Mouse (Mus musculus): ENCODE results near the gene Cdkl4. TPM values are rescaled to one million over a fixed set of nuclear protein-coding genes. Genes with fewer than 3 reads are reported as not detected.

The Cdkl4 gene
- polyA plus RNA-seq (2015; fragmentation: Nextera tagmentation; extraction: Ambion mirVana) = 4.7 and 5.9 TPM in 2 replicates

DNA sequence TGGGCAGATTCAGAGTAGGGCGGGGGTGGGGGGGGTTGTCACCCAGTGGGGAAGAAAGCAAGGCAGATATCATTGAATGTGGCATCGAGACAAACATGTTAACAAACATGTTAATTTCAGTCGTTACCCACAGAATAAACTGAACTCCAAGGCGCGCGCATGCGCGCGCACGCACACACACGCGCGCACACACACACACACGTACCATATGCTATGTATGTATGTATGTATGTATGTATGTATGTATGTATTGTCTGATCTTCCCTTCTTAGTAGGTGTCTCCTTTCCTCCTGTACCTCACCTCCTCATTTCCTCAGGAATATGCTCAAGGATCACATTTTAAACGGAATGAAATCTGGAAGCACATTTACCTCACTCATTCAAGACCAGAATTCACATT lies at the start of gene Cdkl4:
Gene Cdkl4 (minus strand): TSS at position 175 of the 400 bp plus-strand sequence.
- Histone ChIP-seq H3K9ac (peak within 1 kb of the TSS; percentile 75), H3K4me3 (peak within 1 kb of the TSS; percentile 46), H3K4me1 (replicated peaks) (peaks cover 15% of the 10 kb centered on the region), H3K9me3 (no peaks in the 10 kb centered on the region), H3K27ac (replicated peaks) (peak within 1 kb of the TSS; percentile 70; the same call in 1 of the 2 replicates), H3K36me3 (peaks cover 20% of the 10 kb centered on the region), H3K27me3 (no peaks in the 10 kb centered on the region), H3K4me2 (peak within 1 kb of the TSS; percentile 88)
- 72% methylated on average over 15 of the region's 15 CpGs for WGBS
- peak; percentile 51; the same call in 1 of the 2 replicates for ATAC-seq (ENCODE audit: low read depth)

DNA sequence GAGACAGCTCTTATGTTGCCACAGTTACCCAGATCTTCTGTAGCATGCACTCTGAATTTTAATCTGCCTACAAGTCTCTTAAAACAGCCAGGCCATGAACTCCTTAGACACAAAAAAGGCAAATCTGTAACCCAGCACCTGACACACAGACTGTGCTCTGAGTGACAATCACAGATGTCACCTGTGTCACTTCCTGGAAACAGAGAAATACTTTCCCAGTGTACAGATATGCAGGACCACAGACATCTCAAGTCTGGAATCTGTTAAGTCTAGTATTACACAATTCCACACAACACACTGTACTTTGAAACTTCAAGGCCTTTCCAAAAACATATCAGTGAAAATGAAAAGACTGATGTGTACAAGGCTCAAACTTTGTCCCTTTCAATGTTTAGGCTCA lies 47.4 kb upstream of the Cdkl4 start:
- H3K4me2 ChIP-seq = no peak overlapping the region
- H3K36me3 ChIP-seq = 0 out of 2 replicates have a peak, but pooled peaks cover 17% of the 10 kb centered on the region
- H3K9ac ChIP-seq = no peak overlapping the region
- H3K9me3 ChIP-seq = no peaks in the 10 kb centered on the region
- H3K4me3 ChIP-seq = no peak overlapping the region
- no peaks in the 10 kb centered on the region for H3K4me1 ChIP-seq (replicated peaks)
- H3K27me3 ChIP-seq = no peaks in the 10 kb centered on the region
- ATAC-seq (ENCODE audit: low read depth) = no peak
- no peak overlapping the region for H3K27ac ChIP-seq (replicated peaks)

DNA sequence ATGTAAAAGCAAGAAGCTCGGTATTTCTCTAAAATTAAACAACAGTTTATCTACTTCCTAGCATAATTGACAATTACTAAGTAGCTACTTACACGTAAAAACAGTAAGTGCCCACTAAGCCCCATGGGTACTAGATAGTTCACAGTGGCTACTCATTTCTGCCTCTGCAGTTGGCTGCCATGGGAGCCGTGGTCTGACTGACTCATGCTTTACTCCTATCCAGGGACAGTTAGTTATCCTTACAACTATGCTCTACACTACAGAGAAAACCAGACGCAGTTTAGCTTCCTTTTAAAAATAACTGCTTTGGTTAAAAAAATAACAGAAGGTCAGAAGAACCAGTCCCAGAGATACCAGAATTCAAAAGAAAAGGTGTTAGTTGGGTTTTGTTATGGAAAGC lies 44.1 kb upstream of the Cdkl4 start:
- Histone ChIP-seq H3K4me3 (no peak overlapping the region), H3K9ac (no peak overlapping the region), H3K27ac (replicated peaks) (no peak overlapping the region), H3K4me1 (replicated peaks) (0 out of 2 replicates have a peak, but pooled peaks cover 4% of the 10 kb centered on the region), H3K36me3 (peaks cover 19% of the 10 kb centered on the region), H3K4me2 (no peak overlapping the region), H3K27me3 (no peaks in the 10 kb centered on the region), H3K9me3 (no peaks in the 10 kb centered on the region)
- WGBS = 84% methylated on average over 4 of the region's 4 CpGs
- no peak for ATAC-seq (ENCODE audit: low read depth)

DNA sequence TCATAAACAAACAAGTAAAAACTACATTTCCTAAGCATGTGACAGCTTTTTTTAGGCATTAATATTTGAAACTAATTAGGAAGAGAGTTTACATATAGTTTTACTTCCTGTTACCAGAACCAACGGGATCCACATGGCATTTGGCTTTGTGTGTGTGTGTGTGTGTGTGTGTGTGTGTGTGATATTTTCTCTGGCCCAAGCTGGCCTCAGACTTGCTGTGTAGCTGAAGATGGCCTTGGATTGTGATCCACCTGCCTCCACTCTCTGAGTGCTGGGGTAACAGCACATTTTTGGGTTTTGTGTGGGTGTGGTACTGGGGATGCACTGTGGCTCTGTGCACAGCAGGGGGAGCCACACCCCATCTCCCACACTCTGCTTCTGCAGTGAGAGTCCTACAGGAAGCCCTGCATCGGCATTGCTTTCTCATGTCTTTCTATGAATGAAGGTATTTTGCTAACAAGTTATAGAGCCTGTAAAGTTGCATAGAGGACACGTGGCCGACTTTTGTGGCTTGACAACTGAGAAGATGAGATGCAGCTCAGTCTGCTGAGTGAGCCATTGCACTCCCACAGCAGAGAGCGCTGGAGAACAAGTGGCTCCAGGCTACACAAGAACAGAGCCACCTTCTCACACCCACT lies 43.3 kb upstream of the Cdkl4 start:
- Histone ChIP-seq H3K27ac (replicated peaks) (no peak overlapping the region), H3K27me3 (no peaks in the 10 kb centered on the region), H3K4me1 (replicated peaks) (0 out of 2 replicates have a peak, but pooled peaks cover 4% of the 10 kb centered on the region), H3K9ac (no peak overlapping the region), H3K4me3 (no peak overlapping the region), H3K36me3 (peaks cover 21% of the 10 kb centered on the region), H3K4me2 (no peak overlapping the region), H3K9me3 (no peaks in the 10 kb centered on the region)
- WGBS = 65% methylated on average over 5 of the region's 5 CpGs
- ATAC-seq (ENCODE audit: low read depth) = peak; percentile 57

DNA sequence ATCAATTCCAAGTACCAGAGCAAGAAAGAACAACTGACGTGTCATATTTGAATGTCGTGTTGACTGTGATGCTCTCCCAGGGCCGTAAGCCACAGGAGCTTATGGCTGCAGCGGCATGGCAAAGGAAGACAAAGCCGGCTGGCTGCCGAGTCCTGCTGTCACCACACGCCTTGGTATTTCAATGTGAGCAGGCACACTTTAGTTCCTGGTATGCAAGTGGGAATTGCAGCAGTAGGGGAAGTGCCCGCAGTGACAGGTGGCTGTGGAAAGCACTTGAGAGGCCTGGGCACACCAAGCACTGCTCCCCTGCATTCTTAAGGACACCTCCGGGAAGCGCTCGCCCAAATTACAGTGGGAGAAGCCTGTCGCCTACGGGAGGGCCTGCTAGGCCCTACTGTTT lies 41.9 kb upstream of the Cdkl4 start:
- WGBS = 83% methylated on average over 13 of the region's 13 CpGs

GRCm38 (mm10) chr17:80618890-80619289 lies 41.3 kb upstream of the Cdkl4 start:
- H3K4me3 ChIP-seq = no peak overlapping the region
- H3K4me1 ChIP-seq (replicated peaks) = 0 out of 2 replicates have a peak, but pooled peaks cover 4% of the 10 kb centered on the region
- no peaks in the 10 kb centered on the region for H3K27me3 ChIP-seq
- H3K9me3 ChIP-seq = no peaks in the 10 kb centered on the region
- peaks cover 39% of the 10 kb centered on the region for H3K36me3 ChIP-seq
- no peak overlapping the region for H3K4me2 ChIP-seq
- no peak for ATAC-seq (ENCODE audit: low read depth)
- 0 out of 2 replicates have a peak overlapping the region, but pooled peaks have one; percentile 4 for H3K27ac ChIP-seq (replicated peaks)
- WGBS = 72% methylated on average over 5 of the region's 5 CpGs
- H3K9ac ChIP-seq = no peak overlapping the region

More for the DNA sequence above, 41.9 kb upstream of the Cdkl4 start:
- no peak overlapping the region for H3K9ac ChIP-seq
- H3K4me1 ChIP-seq (replicated peaks) = 0 out of 2 replicates have a peak, but pooled peaks cover 4% of the 10 kb centered on the region
- H3K27me3 ChIP-seq = no peaks in the 10 kb centered on the region
- ATAC-seq (ENCODE audit: low read depth) = peak; percentile 55; the same call in 1 of the 2 replicates
- peaks cover 35% of the 10 kb centered on the region for H3K36me3 ChIP-seq
- no peak overlapping the region for H3K27ac ChIP-seq (replicated peaks)
- no peak overlapping the region for H3K4me2 ChIP-seq
- H3K9me3 ChIP-seq = no peaks in the 10 kb centered on the region
- no peak overlapping the region for H3K4me3 ChIP-seq

DNA sequence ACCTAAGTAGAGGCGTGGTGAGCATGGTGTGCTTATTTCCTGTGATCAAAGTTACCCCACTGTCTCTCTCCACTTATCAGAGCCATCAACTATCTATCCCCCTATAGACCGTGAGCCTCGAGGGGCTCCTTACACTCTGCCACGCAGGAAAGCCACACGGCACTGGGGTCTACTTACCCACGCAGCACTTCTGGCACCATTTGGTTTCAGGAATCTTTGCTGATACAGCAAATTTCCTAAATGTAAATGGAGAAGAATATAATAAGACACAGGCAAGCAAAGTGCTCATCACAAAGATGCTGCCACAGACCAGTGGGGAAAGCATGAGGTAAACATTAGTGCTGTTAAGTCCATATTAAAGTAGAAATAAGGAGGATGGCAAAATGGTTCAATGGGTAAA lies 26.2 kb upstream of the Cdkl4 start:
- H3K4me2 ChIP-seq = no peak overlapping the region
- WGBS = 92% methylated on average over 6 of the region's 6 CpGs
- H3K4me1 ChIP-seq (replicated peaks) = no peaks in the 10 kb centered on the region; the same call in 1 of the 2 replicates
- no peaks in the 10 kb centered on the region for H3K27me3 ChIP-seq
- H3K9ac ChIP-seq = no peak overlapping the region
- peaks cover 10% of the 10 kb centered on the region for H3K9me3 ChIP-seq
- peaks cover 87% of the 10 kb centered on the region for H3K36me3 ChIP-seq
- H3K4me3 ChIP-seq = no peak overlapping the region
- no peak for ATAC-seq (ENCODE audit: low read depth)
- H3K27ac ChIP-seq (replicated peaks) = no peak overlapping the region

- no peak for ATAC-seq (ENCODE audit: low read depth)
- peaks cover 84% of the 10 kb centered on the region for H3K36me3 ChIP-seq
- WGBS = 93% methylated on average over 19 of the region's 19 CpGs
Measured at GRCm38 (mm10) chr17:80603079-80603625, 25.5 kb upstream of the Cdkl4 start.

DNA sequence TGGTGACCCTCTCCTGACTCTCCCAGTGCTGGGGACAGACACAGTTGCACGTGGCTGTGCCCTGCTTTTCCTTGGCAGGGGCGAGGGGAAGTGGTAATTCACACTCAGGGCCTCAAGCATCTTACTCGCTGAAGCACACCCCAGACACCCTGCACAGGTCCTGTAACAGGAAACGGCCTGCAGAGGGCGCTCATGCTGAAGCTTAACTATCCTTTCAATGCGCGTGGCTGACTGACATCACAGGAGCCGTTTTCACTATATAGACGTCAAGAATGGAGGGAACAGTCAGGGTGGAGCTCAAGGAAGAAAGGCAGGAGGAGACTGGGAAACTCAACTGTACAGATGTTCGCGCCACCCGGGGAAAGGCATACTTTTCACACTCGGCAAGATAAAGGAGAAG lies 23.8 kb upstream of the Cdkl4 start:
- Histone ChIP-seq H3K27me3 (no peaks in the 10 kb centered on the region), H3K4me3 (no peak overlapping the region), H3K4me2 (no peak overlapping the region), H3K36me3 (peaks cover 86% of the 10 kb centered on the region), H3K27ac (replicated peaks) (no peak overlapping the region), H3K4me1 (replicated peaks) (no peaks in the 10 kb centered on the region; the same call in 1 of the 2 replicates), H3K9ac (no peak overlapping the region), H3K9me3 (peaks cover 6% of the 10 kb centered on the region; the same call in 1 of the 2 replicates)
- ATAC-seq (ENCODE audit: low read depth) = 0 out of 2 replicates have a peak, but pooled peaks have one; percentile 36
- WGBS = 61% methylated on average over 13 of the region's 13 CpGs

More at GRCm38 (mm10) chr17:80603079-80603625, 25.5 kb upstream of the Cdkl4 start:
- H3K27ac ChIP-seq (replicated peaks) = no peak overlapping the region
- H3K4me3 ChIP-seq = no peak overlapping the region
- H3K9me3 ChIP-seq = peaks cover 6% of the 10 kb centered on the region; the same call in 1 of the 2 replicates
- H3K4me2 ChIP-seq = no peak overlapping the region
- no peaks in the 10 kb centered on the region; the same call in 1 of the 2 replicates for H3K4me1 ChIP-seq (replicated peaks)
- no peaks in the 10 kb centered on the region for H3K27me3 ChIP-seq
- H3K9ac ChIP-seq = no peak overlapping the region

DNA sequence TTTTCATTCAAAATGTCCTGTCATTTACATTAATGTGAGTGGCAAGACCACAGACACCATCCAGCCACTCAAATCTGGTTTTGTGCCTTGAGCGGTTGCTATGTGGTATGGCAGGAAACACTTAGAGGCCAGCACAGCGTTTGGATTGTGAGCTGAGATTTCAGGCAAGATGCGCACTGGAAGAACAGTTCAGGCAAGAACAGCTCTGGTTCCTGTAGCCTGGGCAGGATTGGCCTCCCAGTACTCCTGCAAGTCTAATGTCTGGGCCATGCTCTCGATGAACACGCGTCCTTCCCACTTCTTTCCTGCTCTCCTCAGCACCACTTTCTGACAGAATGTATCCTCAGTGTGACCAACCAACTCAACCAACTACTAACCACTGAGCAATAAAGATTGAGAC lies 5.4 kb upstream of the Cdkl4 start:
- no peak for ATAC-seq (ENCODE audit: low read depth)
- Histone ChIP-seq H3K9me3 (no peaks in the 10 kb centered on the region), H3K36me3 (peaks cover 64% of the 10 kb centered on the region), H3K4me2 (no peak overlapping the region), H3K4me1 (replicated peaks) (no peaks in the 10 kb centered on the region), H3K9ac (no peak overlapping the region), H3K27me3 (no peaks in the 10 kb centered on the region), H3K27ac (replicated peaks) (no peak overlapping the region), H3K4me3 (no peak overlapping the region)
- 93% methylated on average over 6 of the region's 6 CpGs for WGBS

- no peak overlapping the region for H3K4me2 ChIP-seq
- peaks cover 40% of the 10 kb centered on the region for H3K36me3 ChIP-seq
- 88% methylated on average over 6 of the region's 6 CpGs for WGBS
- no peaks in the 10 kb centered on the region for H3K9me3 ChIP-seq
- H3K4me3 ChIP-seq = no peak overlapping the region
- no peak for ATAC-seq (ENCODE audit: low read depth)
- no peaks in the 10 kb centered on the region for H3K27me3 ChIP-seq
- H3K4me1 ChIP-seq (replicated peaks) = peaks cover 15% of the 10 kb centered on the region
- H3K9ac ChIP-seq = no peak overlapping the region
- H3K27ac ChIP-seq (replicated peaks) = no peak overlapping the region
Measured at GRCm38 (mm10) chr17:80579901-80580300, 2.3 kb upstream of the Cdkl4 start.

DNA sequence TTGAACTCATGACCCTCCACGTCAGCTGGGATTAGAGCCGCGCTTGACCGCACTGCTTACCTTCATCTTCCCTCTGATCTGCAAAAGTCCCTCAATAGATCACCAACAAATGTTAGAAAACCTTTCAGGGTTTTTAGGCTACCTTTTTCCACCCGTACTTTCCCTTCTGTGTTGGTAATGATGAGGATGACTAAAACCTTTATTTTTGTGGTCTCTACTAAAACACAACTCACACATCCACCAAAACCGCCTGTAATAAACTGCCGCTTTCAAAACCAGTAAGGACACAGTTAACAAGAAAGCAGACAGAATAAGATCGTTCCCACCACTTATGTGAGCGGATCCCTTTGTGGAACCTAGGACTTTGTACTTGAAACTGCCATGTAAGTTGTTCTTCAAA lies 1.5 kb upstream of the Cdkl4 start:
- Histone ChIP-seq H3K9me3 (no peaks in the 10 kb centered on the region), H3K27ac (replicated peaks) (no peak overlapping the region), H3K27me3 (no peaks in the 10 kb centered on the region), H3K4me2 (no peak overlapping the region), H3K4me3 (no peak overlapping the region), H3K4me1 (replicated peaks) (peaks cover 15% of the 10 kb centered on the region), H3K9ac (no peak overlapping the region), H3K36me3 (peaks cover 35% of the 10 kb centered on the region)
- ATAC-seq (ENCODE audit: low read depth) = no peak
- 89% methylated on average over 9 of the region's 9 CpGs for WGBS

Data from neural tube, embryonic 13.5 days (tissue).